Mouse (Mus musculus) limb, embryonic 14.5 days (tissue): ENCODE results near the gene Dcdc2b. TPM values are rescaled to one million over a fixed set of nuclear protein-coding genes. Genes with fewer than 3 reads are reported as not detected.

Experiments
- ATAC-seq: fragments of 200-750 bp; cut with Nextera tagmentation; 2 replicates; pipeline ENCODE4 v1.8.0; 2017; ENCODE audit warnings: low read depth, moderate number of reproducible peaks, moderate TSS enrichment; ENCODE audit not compliant: low FRiP score
- DNase-seq: peaks from one replicate; pipeline ENCODE4 v3.0.0-alpha.2; 2015; ENCODE audit warnings: low spot score
- H3K27ac ChIP-seq: fragments of 300-500 bp; sonication (generic); replicated peaks from 2 replicates; pipeline ENCODE4 v1.5.1; 2014; ENCODE audit warnings: low read depth, mild to moderate bottlenecking, low read length, moderate library complexity, mixed read lengths
- H3K27me3 ChIP-seq: fragments of 300-500 bp; sonication (generic); 2 replicates; pipeline ENCODE4 v1.6.1; 2014; ENCODE audit warnings: low read length, mixed read lengths; ENCODE audit not compliant: control insufficient read depth, insufficient read depth
- H3K36me3 ChIP-seq: fragments of 300-500 bp; sonication (generic); 2 replicates; pipeline ENCODE4 v1.6.1; 2014; ENCODE audit warnings: mild to moderate bottlenecking, low read length, moderate library complexity, mixed read lengths; ENCODE audit not compliant: control insufficient read depth, insufficient read depth
- H3K4me1 ChIP-seq: fragments of 300-500 bp; sonication (generic); 2 replicates; pipeline ENCODE4 v1.6.1; 2014; ENCODE audit warnings: antibody characterized with exemption, low read length, mixed read lengths; ENCODE audit not compliant: control insufficient read depth, insufficient read depth
- H3K4me2 ChIP-seq: fragments of 300-500 bp; sonication (generic); replicated peaks from 2 replicates; pipeline ENCODE4 v1.6.1; 2014; ENCODE audit warnings: low read depth, mild to moderate bottlenecking, low read length, moderate library complexity; ENCODE audit not compliant: severe bottlenecking
- H3K4me3 ChIP-seq: fragments of 300-500 bp; sonication (generic); replicated peaks from 2 replicates; pipeline ENCODE4 v1.5.1; 2014; ENCODE audit warnings: low read length
- H3K9ac ChIP-seq: fragments of 300-500 bp; sonication (generic); 2 replicates; pipeline ENCODE4 v1.6.1; 2014; ENCODE audit warnings: mild to moderate bottlenecking, low read depth, low read length, moderate library complexity; ENCODE audit not compliant: severe bottlenecking
- H3K9me3 ChIP-seq: fragments of 300-500 bp; sonication (generic); 2 replicates; pipeline ENCODE4 v1.6.1; 2016; ENCODE audit warnings: low read length; ENCODE audit not compliant: control insufficient read depth
- POLR2A ChIP-seq: fragments of 200-500 bp; IDR thresholded peaks from 2 replicates; pipeline ENCODE4 v1.8.0; 2012; ENCODE audit warnings: inconsistent platforms, mild to moderate bottlenecking, moderate library complexity, borderline replicate concordance; ENCODE audit not compliant: insufficient read depth, insufficient read length; ENCODE audit errors: extremely low read depth
- WGBS: fragments of 180-500 bp; shearing (Covaris S2); extraction: QIAGEN DNeasy Blood & Tissue Kit; methylation state at CpG from one replicate; pipeline ENCODE4 v1.1.7; 2014; 5-methylcytosine and 5-hydroxymethylcytosine counted together
- polyA plus RNA-seq, 2 experiments: library from polyadenylated mRNA; depleted of rRNA in 1 of 2; stranded (reverse) in 1 of 2; unstranded in 1 of 2; fragments of >200 nt; fragmentation: Nextera tagmentation in 1 of 2; extraction: Ambion mirVana in 1 of 2; gene quantifications; 2 replicates each; pipeline versions ENCODE4 v1.2.1 to v1.2.3; 2012 to 2014

The Dcdc2b gene
- polyA plus RNA-seq, 2 experiments = 2.5 to 5.2 TPM

DNA sequence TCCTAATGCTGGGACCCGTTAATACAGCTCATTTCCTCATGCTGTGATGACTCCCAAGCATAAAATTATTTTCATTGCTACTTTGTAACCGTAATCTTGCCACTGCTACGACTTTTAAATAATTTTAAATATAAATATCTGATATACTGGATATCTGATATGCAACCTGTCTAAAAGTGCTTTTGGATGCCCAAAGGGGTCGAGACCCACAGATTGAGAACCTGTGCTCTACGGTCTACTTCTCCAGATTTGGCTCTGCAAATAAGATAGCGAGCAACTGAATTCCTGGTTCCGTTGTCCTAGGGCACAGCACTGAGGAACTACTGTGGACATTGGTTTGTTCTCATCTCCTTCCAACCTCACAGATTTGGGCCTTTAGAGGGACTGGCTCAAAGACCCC is 36.4 kb downstream of the Dcdc2b start:
- H3K36me3 ChIP-seq = no peaks in the 10 kb centered on the region
- no peaks in the 10 kb centered on the region for H3K9me3 ChIP-seq
- H3K4me3 ChIP-seq = no peak overlapping the region
- no peak overlapping the region for H3K9ac ChIP-seq
- DNase-seq (no peak), ATAC-seq (no peak)
- no peak overlapping the region for H3K27ac ChIP-seq
- H3K4me2 ChIP-seq = no peak overlapping the region
- no peak for TF ChIP-seq POLR2A
- no peaks in the 10 kb centered on the region; the same call in 1 of the 2 replicates for H3K4me1 ChIP-seq
- 78% methylated on average over 7 of the region's 7 CpGs for WGBS
- H3K27me3 ChIP-seq = no peaks in the 10 kb centered on the region

DNA sequence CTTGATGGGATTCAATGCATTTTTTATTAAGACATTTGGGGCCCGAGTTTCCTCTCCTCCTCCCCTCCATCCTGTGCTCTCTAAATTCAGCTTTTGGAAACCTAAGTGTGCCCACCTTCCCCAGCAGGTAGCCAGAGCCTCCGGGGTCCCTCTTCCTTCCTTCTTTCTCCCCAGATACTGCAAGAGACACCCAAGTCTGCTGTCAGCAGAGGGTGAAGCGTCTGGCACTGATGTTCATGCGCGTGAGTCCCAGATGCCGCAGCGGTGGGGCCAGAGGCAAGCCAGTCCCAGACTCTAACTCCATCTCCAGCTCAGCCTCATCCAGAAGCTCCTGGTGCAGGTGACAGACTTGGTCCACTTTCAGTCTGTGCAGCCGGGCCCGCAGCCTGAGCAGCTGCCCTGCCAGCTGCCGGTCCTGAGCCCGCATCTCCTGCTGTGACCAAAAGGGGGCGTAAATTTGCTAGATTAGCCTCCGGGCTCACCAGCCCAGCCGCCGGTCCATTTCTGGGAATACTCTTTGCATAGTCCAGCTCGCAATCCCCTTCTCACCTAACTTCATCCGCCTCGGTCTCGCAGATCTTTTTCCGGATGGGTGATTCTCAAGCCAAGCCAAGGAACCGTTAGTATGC is 37.1 kb downstream of the Dcdc2b start:
- 33% methylated on average over 21 of the region's 21 CpGs for WGBS
- DNase-seq (peak; percentile 27), ATAC-seq (0 out of 2 replicates have a peak, but pooled peaks have one; percentile 55)
- Histone ChIP-seq H3K27ac (no peak overlapping the region), H3K4me3 (no peak overlapping the region), H3K4me2 (0 out of 2 replicates have a peak overlapping the region, but pooled peaks have one; percentile 5), H3K36me3 (no peaks in the 10 kb centered on the region), H3K9me3 (no peaks in the 10 kb centered on the region), H3K9ac (no peak overlapping the region; the same call in 1 of the 2 replicates), H3K27me3 (no peaks in the 10 kb centered on the region), H3K4me1 (no peaks in the 10 kb centered on the region; the same call in 1 of the 2 replicates)
- no peak for TF ChIP-seq POLR2A

DNA sequence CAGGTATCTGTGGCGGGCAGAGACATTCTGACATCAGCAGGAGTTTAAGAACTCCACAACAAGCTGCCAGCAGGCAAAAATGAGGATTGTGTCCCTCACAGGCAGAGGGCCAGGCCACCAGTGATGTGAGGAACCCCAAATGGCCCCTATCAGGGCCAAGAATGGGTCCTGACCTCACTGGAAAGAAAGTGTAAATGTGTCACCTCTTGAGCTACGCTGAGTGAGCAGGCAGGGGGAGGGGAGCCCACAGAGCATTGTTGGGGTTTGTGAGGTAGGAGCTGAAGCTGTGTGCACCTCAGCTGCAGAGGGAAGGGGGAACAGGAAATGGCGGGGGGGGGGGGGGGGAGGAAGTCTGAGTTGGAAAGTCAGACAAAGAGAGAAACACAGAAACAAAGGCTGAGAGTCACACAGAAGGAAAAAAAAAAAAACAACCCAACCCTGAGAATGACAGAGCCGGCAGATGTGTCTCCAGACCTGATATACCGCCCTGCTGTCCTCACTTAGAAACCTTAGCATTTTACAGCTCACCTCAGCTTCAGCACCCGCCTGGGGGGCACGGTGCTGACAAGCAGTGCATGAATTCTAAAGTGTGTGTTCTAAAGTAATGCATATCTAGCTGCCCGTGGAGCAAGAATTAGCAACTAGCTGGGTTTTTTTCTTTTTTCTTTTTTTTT is 38.7 kb downstream of the Dcdc2b start:
- no peak overlapping the region for H3K4me3 ChIP-seq
- ATAC-seq (peak; percentile 60; the same call in 1 of the 2 replicates), DNase-seq (no peak)
- no peak for TF ChIP-seq POLR2A
- WGBS = 32% methylated on average over 7 of the region's 8 CpGs
- 0 out of 2 replicates have a peak overlapping the region, but pooled peaks have one; percentile 3 for H3K9ac ChIP-seq
- H3K27me3 ChIP-seq = no peaks in the 10 kb centered on the region
- H3K9me3 ChIP-seq = no peaks in the 10 kb centered on the region
- H3K4me1 ChIP-seq = no peaks in the 10 kb centered on the region; the same call in 1 of the 2 replicates
- no peak overlapping the region for H3K27ac ChIP-seq
- no peaks in the 10 kb centered on the region for H3K36me3 ChIP-seq
- no peak overlapping the region for H3K4me2 ChIP-seq

DNA sequence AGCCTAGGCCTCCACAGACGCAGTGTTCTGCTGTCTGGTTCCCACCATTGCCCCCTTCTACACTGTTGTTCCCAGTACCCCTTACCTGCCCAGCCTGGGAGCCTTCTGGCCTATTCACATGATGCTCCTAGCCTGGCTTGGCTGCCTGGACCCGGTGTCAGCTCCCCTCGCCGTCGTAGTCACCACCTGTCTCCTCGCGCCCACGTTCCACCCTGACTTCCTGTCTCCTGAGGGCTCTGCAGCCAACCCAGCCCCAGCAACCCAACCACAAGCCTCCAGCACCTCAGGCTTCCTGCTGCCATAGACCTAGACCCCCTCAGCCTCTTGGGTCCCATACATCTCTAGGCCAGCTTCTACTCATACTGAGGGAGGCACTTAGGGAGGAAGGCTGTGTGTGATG is 40.6 kb downstream of the Dcdc2b start, which contains the start of gene Lck:
Lck (minus strand) TSS at position 212 of the 400 bp plus-strand sequence.
- ATAC-seq (no peak), DNase-seq (no peak)
- Histone ChIP-seq H3K4me3 (no peak within 1 kb of the TSS), H3K27me3 (no peaks in the 10 kb centered on the region), H3K9ac (no peak within 1 kb of the TSS), H3K36me3 (no peaks in the 10 kb centered on the region), H3K4me1 (no peaks in the 10 kb centered on the region; the same call in 1 of the 2 replicates), H3K4me2 (no peak within 1 kb of the TSS), H3K9me3 (no peaks in the 10 kb centered on the region), H3K27ac (no peak within 1 kb of the TSS)
- TF ChIP-seq POLR2A = no peak
- 89% methylated on average over 8 of the region's 8 CpGs for WGBS

DNA sequence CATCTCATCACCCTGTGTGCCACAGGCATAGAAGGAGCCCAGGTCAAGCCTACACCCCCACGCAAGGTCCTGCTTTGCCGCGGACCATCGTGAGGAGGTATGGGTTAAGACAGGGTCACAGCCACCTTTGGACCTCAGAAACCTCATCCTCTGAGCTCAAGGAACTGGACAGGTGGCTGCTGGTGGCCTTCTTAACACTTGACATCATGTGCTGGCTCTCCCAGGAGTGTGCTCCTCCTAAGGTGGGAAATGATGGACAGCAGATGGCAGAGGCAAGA is 41.0 kb downstream of the Dcdc2b start:
- ATAC-seq (no peak), DNase-seq (no peak)
- Histone ChIP-seq H3K4me3 (no peak overlapping the region), H3K4me2 (no peak overlapping the region), H3K36me3 (no peaks in the 10 kb centered on the region), H3K27me3 (no peaks in the 10 kb centered on the region), H3K9me3 (no peaks in the 10 kb centered on the region), H3K9ac (no peak overlapping the region), H3K4me1 (no peaks in the 10 kb centered on the region; the same call in 1 of the 2 replicates), H3K27ac (no peak overlapping the region)
- TF ChIP-seq POLR2A = no peak
- 94% methylated on average over 4 of the region's 4 CpGs for WGBS
